Mouse (Mus musculus): ENCODE data around the gene Tmem156. TPM values are rescaled to one million over a fixed set of nuclear protein-coding genes. Genes with fewer than 3 reads are reported as not detected.

The Tmem156 gene
- polyA plus RNA-seq, 2 experiments, result 0.55 to 0.61 TPM

DNA sequence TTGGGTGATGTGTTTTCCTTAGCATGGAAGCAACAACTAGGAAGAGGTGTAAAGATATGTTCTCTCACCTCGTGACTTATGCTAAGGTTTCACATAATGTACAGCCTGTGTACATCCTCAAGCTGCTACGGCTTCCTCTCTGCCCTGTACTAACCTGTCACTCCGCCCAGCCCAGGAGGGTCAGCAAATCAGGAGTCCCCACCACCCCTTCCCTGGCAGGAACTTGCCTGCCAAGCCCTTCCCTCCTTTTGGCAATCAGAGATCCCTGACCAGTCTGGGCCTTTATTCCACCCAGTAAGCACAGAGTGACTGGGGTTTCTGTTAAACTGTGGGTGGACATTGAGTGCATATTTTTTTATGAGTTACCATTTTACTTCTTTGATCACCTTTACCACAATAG lies 76.4 kb downstream of the Tmem156 start:
- Histone ChIP-seq H3K27me3 (ENCODE audit: control insufficient read depth, insufficient read depth, low read length) (no peaks in the 10 kb centered on the region), H3K36me3 (replicated peaks; ENCODE audit: control insufficient read depth, insufficient read depth, low read depth) (no peaks in the 10 kb centered on the region), H3K4me1 (replicated peaks; ENCODE audit: control insufficient read depth in 2 of 2, insufficient read depth in 2 of 2, low read length in 1 of 2) (no peaks in the 10 kb centered on the region), H3K27ac (no peak overlapping the region), H3K9ac (replicated peaks) (no peak overlapping the region), H3K9me3 (ENCODE audit: control insufficient read depth, low read length) (no peaks in the 10 kb centered on the region), H3K4me2 (ENCODE audit: low read depth) (no peak overlapping the region), H3K4me3 (ENCODE audit: insufficient read depth in 1 of 2, low read depth in 2 of 2, low read length in 2 of 2) (no peak overlapping the region)
- WGBS (ENCODE audit: insufficient replicate concordance), result 59% methylated on average over 3 of the region's 3 CpGs
- no peak for TF ChIP-seq CTCF (IDR thresholded peaks at IDR 0.05; ENCODE audit: low read depth)
- TF ChIP-seq EP300 (IDR thresholded peaks at IDR 0.05; ENCODE audit: low read depth), result no peak
- DNase-seq (ENCODE audit: low read depth in 3 of 3, low spot score in 3 of 3) (no peak), ATAC-seq (ENCODE audit: insufficient read depth) (no peak)

DNA sequence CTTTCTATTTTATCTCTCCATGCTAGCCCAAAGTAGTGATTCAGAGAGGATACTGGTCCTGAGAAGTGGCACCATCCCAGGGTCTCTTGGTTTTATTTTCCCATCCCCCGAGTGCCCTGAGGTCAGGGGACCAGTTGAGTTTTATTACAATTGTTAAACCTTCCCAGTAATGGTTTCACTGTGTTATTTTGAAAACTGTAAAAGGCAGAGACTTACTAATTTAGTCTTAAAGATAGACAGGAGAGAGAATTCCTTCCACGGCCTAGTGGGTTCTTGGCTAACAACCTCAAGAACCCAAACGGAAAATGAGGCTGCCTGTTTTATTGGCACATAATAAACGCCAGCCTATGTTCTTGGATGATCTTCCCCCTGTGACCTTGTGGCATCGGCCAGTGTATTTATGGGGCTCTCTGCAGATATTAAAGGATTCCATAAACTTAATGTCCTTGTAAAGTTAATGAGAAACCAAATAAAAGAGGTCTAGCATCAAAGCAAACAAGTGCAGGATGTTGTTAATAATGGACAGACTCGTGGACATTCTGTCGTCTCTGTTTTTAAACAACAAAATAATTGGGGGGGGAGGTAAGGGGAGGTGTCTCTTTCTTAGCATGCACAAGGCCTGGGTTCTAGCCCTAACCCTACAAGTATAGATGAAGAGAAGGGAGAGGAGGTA lies 79.9 kb downstream of the Tmem156 start:
- TF ChIP-seq CTCF (IDR thresholded peaks at IDR 0.05; ENCODE audit: low read depth) (no peak), EP300 (IDR thresholded peaks at IDR 0.05; ENCODE audit: low read depth) (no peak)
- Histone ChIP-seq H3K27me3 (ENCODE audit: control insufficient read depth, insufficient read depth, low read length) (no peaks in the 10 kb centered on the region), H3K4me3 (ENCODE audit: insufficient read depth in 1 of 2, low read depth in 2 of 2, low read length in 2 of 2) (no peak overlapping the region), H3K4me2 (ENCODE audit: low read depth) (no peak overlapping the region), H3K27ac (no peak overlapping the region), H3K4me1 (replicated peaks; ENCODE audit: control insufficient read depth in 2 of 2, insufficient read depth in 2 of 2, low read length in 1 of 2) (no peaks in the 10 kb centered on the region), H3K9ac (replicated peaks) (no peak overlapping the region), H3K9me3 (ENCODE audit: control insufficient read depth, low read length) (no peaks in the 10 kb centered on the region), H3K36me3 (replicated peaks; ENCODE audit: control insufficient read depth, insufficient read depth, low read depth) (no peaks in the 10 kb centered on the region)
- DNase-seq (ENCODE audit: low read depth in 3 of 3, low spot score in 3 of 3) (no peak), ATAC-seq (ENCODE audit: insufficient read depth) (no peak)
- WGBS (ENCODE audit: insufficient replicate concordance), result 61% methylated on average over 7 of the region's 7 CpGs

DNA sequence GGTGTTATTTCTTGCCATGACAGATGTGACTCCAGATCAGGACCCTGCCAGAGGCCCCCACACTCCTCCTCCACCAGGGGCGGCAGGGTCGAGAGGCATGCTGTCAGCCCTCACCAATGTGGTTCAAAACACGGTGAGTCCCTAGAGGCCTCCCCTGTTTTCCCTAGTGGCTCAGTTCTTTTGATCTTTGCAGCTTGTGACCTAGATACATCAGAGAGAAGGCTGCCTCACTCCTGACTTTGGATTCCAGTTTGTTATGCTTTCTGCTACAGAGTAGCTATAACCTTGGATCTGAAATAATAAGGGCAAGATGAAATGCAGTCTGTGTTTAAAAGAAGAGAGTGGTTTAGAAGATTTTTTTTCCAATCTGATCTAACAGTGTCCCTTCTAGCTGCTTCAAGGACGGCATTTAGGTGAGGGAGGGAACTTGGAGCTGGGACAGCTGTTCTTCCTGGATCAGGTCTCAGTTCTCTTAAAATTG lies 85.9 kb downstream of the Tmem156 start:
- WGBS (ENCODE audit: insufficient replicate concordance), result 39% methylated on average over 4 of the region's 4 CpGs
- H3K4me2 ChIP-seq (ENCODE audit: low read depth), result no peak overlapping the region
- H3K9me3 ChIP-seq (ENCODE audit: control insufficient read depth, low read length), result no peaks in the 10 kb centered on the region
- no peaks in the 10 kb centered on the region for H3K4me1 ChIP-seq (replicated peaks; ENCODE audit: control insufficient read depth in 2 of 2, insufficient read depth in 2 of 2, low read length in 1 of 2)
- H3K27me3 ChIP-seq (ENCODE audit: control insufficient read depth, insufficient read depth, low read length), result no peaks in the 10 kb centered on the region
- no peaks in the 10 kb centered on the region for H3K36me3 ChIP-seq (replicated peaks; ENCODE audit: control insufficient read depth, insufficient read depth, low read depth)
- TF ChIP-seq CTCF (IDR thresholded peaks at IDR 0.05; ENCODE audit: low read depth) (no peak), EP300 (IDR thresholded peaks at IDR 0.05; ENCODE audit: low read depth) (no peak)
- DNase-seq (ENCODE audit: low read depth in 3 of 3, low spot score in 3 of 3), result no peak
- no peak overlapping the region for H3K4me3 ChIP-seq (ENCODE audit: insufficient read depth in 1 of 2, low read depth in 2 of 2, low read length in 2 of 2)
- H3K9ac ChIP-seq (replicated peaks), result no peak overlapping the region
- H3K27ac ChIP-seq, result no peak overlapping the region
- ATAC-seq (ENCODE audit: insufficient read depth), result no peak

DNA sequence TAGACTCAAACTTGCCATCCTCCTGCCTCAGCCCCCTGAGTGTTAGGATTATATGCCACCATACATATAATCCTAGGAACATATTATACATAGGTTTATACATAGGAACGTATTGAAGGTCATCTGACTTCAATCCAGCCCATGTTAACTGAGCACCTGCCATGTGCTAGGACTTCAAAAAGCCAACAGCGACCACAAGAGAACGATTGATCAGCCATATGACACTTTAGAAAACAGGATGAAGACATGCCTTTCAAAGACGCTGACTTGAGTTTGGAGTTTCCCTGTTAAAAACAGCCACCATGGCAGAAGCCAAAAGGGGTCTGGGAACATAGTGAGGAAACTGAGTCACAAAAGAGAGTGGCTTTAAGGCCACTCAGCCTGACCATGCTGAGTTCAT lies 86.7 kb downstream of the Tmem156 start:
- WGBS (ENCODE audit: insufficient replicate concordance), result 63% methylated on average over 4 of the region's 4 CpGs
- TF ChIP-seq CTCF (IDR thresholded peaks at IDR 0.05; ENCODE audit: low read depth) (no peak), EP300 (IDR thresholded peaks at IDR 0.05; ENCODE audit: low read depth) (no peak)
- Histone ChIP-seq H3K9me3 (ENCODE audit: control insufficient read depth, low read length) (no peaks in the 10 kb centered on the region), H3K27ac (no peak overlapping the region), H3K4me1 (replicated peaks; ENCODE audit: control insufficient read depth in 2 of 2, insufficient read depth in 2 of 2, low read length in 1 of 2) (no peaks in the 10 kb centered on the region), H3K36me3 (replicated peaks; ENCODE audit: control insufficient read depth, insufficient read depth, low read depth) (no peaks in the 10 kb centered on the region), H3K9ac (replicated peaks) (no peak overlapping the region), H3K27me3 (ENCODE audit: control insufficient read depth, insufficient read depth, low read length) (no peaks in the 10 kb centered on the region), H3K4me2 (ENCODE audit: low read depth) (no peak overlapping the region), H3K4me3 (ENCODE audit: insufficient read depth in 1 of 2, low read depth in 2 of 2, low read length in 2 of 2) (no peak overlapping the region)
- ATAC-seq (ENCODE audit: insufficient read depth), result no peak
- no peak for DNase-seq (ENCODE audit: low read depth in 3 of 3, low spot score in 3 of 3)

Other genes starting within 250 kb of the Tmem156 start
- gene Tlr1, start 158.6 kb downstream of the Tmem156 start, polyA plus RNA-seq (2012; rRNA removed), result 1.1 and 1.4 TPM in 2 replicates
- gene Tlr1, start 158.6 kb downstream of the Tmem156 start, polyA plus RNA-seq (2014; fragmentation: Nextera tagmentation; extraction: Ambion mirVana), result 1.1 and 1.4 TPM in 2 replicates
- 0.39 and 0.57 TPM in 2 replicates for gene Tlr6, start 132.0 kb downstream of the Tmem156 start, polyA plus RNA-seq (2012; rRNA removed)
- gene Tlr6, start 132.0 kb downstream of the Tmem156 start, polyA plus RNA-seq (2014; fragmentation: Nextera tagmentation; extraction: Ambion mirVana), result 0.33 and 0.39 TPM in 2 replicates
- 5.1 and 8.5 TPM in 2 replicates for gene Fam114a1, start 122.1 kb downstream of the Tmem156 start, polyA plus RNA-seq (2012; rRNA removed)
- 7.1 and 8.4 TPM in 2 replicates for gene Fam114a1, start 122.1 kb downstream of the Tmem156 start, polyA plus RNA-seq (2014; fragmentation: Nextera tagmentation; extraction: Ambion mirVana)
- 3.7 and 4.4 TPM in 2 replicates for gene Klhl5, start 15.4 kb upstream of the Tmem156 start, polyA plus RNA-seq (2012; rRNA removed)
- gene Klhl5, start 15.4 kb upstream of the Tmem156 start, polyA plus RNA-seq (2014; fragmentation: Nextera tagmentation; extraction: Ambion mirVana), result 3.6 and 4.2 TPM in 2 replicates
- 0.48 and 0.68 TPM in 2 replicates for gene Wdr19, start 107.6 kb upstream of the Tmem156 start, polyA plus RNA-seq (2012; rRNA removed)
- gene Wdr19, start 107.6 kb upstream of the Tmem156 start, polyA plus RNA-seq (2014; fragmentation: Nextera tagmentation; extraction: Ambion mirVana), result 0.46 and 0.86 TPM in 2 replicates
- 15.5 and 19.0 TPM in 2 replicates for gene Rfc1, start 243.5 kb upstream of the Tmem156 start, polyA plus RNA-seq (2012; rRNA removed)
- 36.4 and 40.4 TPM in 2 replicates for gene Rfc1, start 243.5 kb upstream of the Tmem156 start, polyA plus RNA-seq (2014; fragmentation: Nextera tagmentation; extraction: Ambion mirVana)